Mouse (Mus musculus) CD4-positive naive resting alpha-beta T cell, adult 76 days (primary cell): ENCODE data around the gene Ppp3cb. TPM values are rescaled to one million over a fixed set of nuclear protein-coding genes. Genes with fewer than 3 reads are reported as not detected.

Experiments used
- total RNA-seq: library from RNA; stranded (reverse); gene quantifications from one replicate; pipeline ENCODE4 v1.2.4, GENCODE M21; 2023

Ppp3cb gene
- 87.6 TPM for total RNA-seq

DNA sequence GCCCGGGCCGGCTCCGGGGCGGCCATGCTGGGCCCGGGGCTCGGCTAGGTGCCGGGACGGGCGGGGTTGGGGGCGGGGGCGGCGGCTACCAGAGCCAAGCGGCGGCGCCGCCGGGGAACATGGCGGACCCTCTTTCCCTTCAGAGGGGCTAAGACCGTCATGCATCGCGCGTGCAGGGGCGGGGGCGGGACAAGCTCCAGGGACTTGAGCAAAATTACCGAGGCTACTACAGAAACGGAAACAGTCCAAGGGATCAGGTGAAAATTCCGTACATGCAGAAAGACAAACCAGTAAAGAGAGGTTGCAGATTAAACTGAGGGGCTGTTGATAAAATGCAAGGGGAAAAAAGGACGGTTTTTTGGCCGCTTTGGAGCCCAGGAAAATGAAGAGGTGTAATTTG lies at the start of gene Ppp3cb:
Gene Ppp3cb (minus strand): TSS at position 159 of the 400 bp plus-strand sequence.

DNA sequence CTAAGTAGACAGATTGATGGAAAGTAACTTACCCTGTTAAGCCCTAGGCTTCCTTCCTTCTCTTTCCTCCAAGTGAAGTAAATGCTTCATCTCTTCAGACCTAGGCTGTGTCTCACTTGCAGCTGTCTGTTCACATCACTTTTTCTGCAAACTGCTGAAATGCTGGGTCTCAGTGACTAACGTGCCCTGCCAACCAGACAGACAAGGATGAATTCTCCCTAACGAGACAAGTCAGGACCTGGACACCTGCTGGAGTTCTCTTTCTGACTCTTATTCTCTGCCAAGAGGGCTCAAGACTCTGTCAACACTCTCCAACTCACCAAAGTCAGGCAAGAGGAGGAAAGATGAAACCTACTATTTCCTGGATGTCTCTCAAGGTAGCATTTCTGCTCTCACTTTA lies 49.8 kb downstream of the Ppp3cb start, which contains the start of gene Mss51:
Gene Mss51 (minus strand): TSS at position 299 of the 400 bp plus-strand sequence.

DNA sequence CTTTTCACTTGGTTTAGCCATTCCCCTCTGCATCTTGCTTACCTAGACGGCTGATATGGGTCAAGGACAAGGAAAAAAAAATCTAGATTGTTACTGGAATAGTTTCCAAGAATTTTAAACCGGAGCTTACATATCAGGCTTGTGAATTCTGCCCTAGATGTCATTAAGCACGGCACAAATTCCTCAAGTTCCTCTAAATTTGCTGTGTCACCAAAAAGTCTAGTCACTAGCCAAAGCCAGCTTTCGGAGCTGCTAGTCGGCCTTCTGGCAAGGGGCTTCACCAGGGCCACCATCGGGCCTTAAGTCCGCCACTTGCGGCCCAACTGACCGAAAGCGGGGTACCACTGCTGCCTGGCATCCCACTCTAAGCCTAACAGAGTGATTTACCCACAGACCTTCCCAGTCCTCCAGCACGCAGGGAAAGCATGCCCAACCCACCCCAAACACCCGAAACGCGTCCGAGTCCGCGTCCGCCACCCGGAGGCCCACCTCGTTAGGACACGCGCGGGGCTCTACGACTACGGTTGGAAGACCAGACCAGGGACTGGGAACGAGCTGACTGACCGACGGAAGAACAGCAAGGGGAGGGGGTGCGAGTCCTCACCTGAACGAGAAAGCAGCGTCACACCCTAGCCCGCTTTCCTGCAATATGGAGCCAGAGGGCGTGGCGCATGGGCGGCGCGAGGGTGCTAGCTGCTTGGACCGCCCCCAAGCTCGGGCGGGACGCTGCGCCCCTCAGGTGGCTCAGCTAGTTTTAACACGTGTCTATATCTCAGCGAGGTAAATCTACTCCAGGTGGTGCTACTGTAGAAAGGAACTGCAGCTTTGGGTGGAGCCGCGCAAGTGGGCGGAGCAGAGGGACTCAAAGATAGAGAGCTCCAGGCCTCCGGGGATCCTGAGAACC lies 66.8 kb downstream of the Ppp3cb start, which contains the start of gene Anxa7:
Gene Anxa7 (minus strand): TSS at position 843 of the 904 bp plus-strand sequence.

DNA sequence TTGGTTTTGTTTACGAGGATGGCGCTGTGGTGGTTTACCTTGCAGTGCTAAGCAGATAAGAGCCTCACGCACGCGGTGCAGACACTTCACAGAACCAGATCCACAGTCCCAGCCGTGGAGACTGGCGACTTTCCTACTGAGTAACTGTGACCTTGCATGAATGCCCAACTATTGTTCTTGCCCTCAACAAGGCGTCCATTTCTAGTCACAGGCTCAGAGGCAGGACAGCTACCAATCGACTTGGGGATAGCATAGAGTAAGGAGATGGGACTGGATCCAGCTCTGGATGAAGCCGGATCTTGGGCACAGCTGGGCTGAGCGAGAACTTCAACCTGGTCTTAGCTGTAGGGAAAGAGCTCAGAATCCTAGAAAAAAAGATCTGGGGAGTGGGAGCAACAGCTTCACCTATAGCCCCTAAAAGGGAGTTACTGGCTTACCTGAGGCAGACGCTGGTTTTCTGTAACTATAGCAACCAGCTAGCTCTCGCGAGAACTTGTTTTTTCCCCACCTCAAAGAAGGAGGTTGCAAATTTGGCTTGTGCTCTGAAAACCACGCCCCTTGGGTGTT lies 94.5 kb downstream of the Ppp3cb start, which contains the start of gene Cfap70:
Gene Cfap70 (minus strand): TSS at position 462 of the 567 bp plus-strand sequence.

Other genes with a start within 250 kb of the Ppp3cb start
- 32.4 TPM for gene Ecd, start 198.5 kb downstream of the Ppp3cb start, total RNA-seq
- gene Fam149b, start 198.4 kb downstream of the Ppp3cb start, total RNA-seq, result 31.6 TPM
- 76.3 TPM for gene Dnajc9, start 157.7 kb downstream of the Ppp3cb start, total RNA-seq
- 24.4 TPM for gene Mrps16, start 152.9 kb downstream of the Ppp3cb start, total RNA-seq
- gene Cfap70, start 94.3 kb downstream of the Ppp3cb start, total RNA-seq, result not detected
- 38.3 TPM for gene Anxa7, start 66.4 kb downstream of the Ppp3cb start, total RNA-seq
- gene Mss51, start 49.7 kb downstream of the Ppp3cb start, total RNA-seq, result 6.2 TPM
- 5.9 TPM for gene Usp54, start 94.5 kb upstream of the Ppp3cb start, total RNA-seq
- not detected for gene Myoz1, start 110.0 kb upstream of the Ppp3cb start, total RNA-seq
- gene Synpo2l, start 121.8 kb upstream of the Ppp3cb start, total RNA-seq, result 0.29 TPM
- gene Sec24c, start 127.7 kb upstream of the Ppp3cb start, total RNA-seq, result 254 TPM
- 5.0 TPM for gene Fut11, start 148.4 kb upstream of the Ppp3cb start, total RNA-seq
- gene Chchd1, start 156.4 kb upstream of the Ppp3cb start, total RNA-seq, result 40.6 TPM
- gene Zswim8, start 161.0 kb upstream of the Ppp3cb start, total RNA-seq, result 157 TPM
- gene Ndst2, start 188.0 kb upstream of the Ppp3cb start, total RNA-seq, result 29.5 TPM
- 59.4 TPM for gene Camk2g, start 247.5 kb upstream of the Ppp3cb start, total RNA-seq